Mouse (Mus musculus) hematopoietic stem cell, adult 5-6 weeks (primary cell): ENCODE measurements around the gene Ppp1r9b. TPM values are rescaled to one million over a fixed set of nuclear protein-coding genes. Genes with fewer than 3 reads are reported as not detected.
"Not testable (repeated sequence)": the region's sequence is repeated elsewhere in the genome, so short reads cannot be mapped to it uniquely, and the experiment has no call there.

ENCODE experiments used
- ATAC-seq, 2 experiments: fragments of 125-278 bp in 1 of 2; replicated peaks in 1 of 2; 2 replicates each; pipeline ENCODE4 v1.8.0; 2016 to 2017; ENCODE audit warnings: inconsistent platforms in 2 of 2, mild to moderate bottlenecking in 2 of 2, moderate number of reproducible peaks in 2 of 2, low read depth in 1 of 2, moderate TSS enrichment in 1 of 2; ENCODE audit not compliant: low FRiP score in 2 of 2, poor library complexity in 2 of 2, severe bottlenecking in 2 of 2, insufficient read depth in 1 of 2, low TSS enrichment in 1 of 2
- total RNA-seq: library from RNA; stranded (forward); fragments of 172-1452, 232-1000 nt; gene quantifications from 2 replicates; pipeline ENCODE4 v1.2.3, GENCODE M21; 2017

Ppp1r9b gene
- total RNA-seq: 159 and 240 TPM in 2 replicates

GRCm38 (mm10) chr11:94990749-94991577, at the start of gene Ppp1r9b:
Gene Ppp1r9b, plus strand, starts transcription at chr11:94991035.
- peak; percentile 66 to 71 for ATAC-seq

- ATAC-seq: no peak
These were observed 49.7 kb upstream of the Ppp1r9b start for GRCm38 (mm10) chr11:94941121-94941520.

- no peak for ATAC-seq
These were observed 49.1 kb upstream of the Ppp1r9b start for GRCm38 (mm10) chr11:94941776-94942175.

DNA sequence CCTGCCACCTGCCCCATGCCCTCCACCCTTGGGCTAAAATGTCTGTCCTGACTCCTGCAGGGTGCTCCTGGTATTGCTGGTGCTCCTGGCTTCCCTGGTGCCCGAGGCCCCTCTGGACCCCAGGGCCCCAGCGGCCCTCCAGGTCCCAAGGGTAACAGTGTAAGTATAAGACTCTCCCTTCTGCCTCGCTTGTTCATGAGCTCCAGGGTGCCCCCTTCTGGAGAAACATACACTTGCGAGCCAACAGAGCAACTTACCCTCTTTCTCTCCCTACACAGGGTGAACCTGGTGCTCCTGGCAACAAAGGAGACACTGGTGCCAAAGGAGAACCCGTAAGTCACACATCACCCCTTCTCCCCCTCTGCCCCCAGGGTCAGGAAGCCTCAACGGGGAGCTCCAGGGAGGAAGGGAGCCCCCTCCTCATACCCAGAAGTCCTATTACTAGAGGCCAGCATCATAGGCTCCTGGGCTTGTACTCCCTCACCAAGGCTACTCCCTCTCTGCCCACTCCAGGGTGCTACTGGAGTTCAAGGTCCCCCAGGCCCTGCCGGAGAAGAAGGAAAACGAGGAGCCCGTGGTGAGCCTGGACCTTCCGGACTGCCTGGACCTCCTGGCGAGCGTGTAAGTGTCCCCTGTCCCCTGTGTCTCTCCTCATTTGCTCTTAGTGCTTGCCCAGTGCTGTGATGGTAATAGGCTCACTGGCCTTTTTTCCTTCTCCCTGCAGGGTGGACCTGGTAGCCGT, 48.4 kb upstream of the Ppp1r9b start:
- ATAC-seq: 0 out of 4 replicates have a peak, but pooled peaks have one; percentile 24 to 25

DNA sequence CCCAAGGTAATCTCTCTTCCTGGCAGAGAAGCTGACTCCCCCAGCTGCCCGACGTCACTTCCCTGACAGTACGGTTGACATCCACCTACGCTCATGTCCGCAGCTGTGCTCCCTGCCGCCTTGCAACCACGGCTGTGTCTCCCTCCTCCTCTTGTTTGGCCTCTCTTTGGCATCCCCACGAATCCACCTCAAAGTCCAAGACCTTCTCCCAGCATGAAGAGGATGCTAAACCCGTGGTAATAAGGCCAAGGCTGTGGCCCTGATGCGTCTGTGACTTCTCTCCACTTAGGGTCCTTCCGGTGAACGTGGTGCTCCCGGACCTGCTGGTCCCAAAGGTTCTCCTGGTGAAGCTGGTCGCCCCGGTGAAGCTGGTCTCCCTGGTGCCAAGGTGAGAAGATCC, 47.8 kb upstream of the Ppp1r9b start:
- ATAC-seq: no peak

GRCm38 (mm10) chr11:94944295-94944694, 46.5 kb upstream of the Ppp1r9b start:
- no peak for ATAC-seq

GRCm38 (mm10) chr11:94945236-94945635, 45.6 kb upstream of the Ppp1r9b start:
- peak in 1 of 2 experiments; percentile 65; a peak in 2 of 4 replicates for ATAC-seq

- no peak for ATAC-seq
These were observed 38.7 kb upstream of the Ppp1r9b start for GRCm38 (mm10) chr11:94952169-94952568.

- no peak for ATAC-seq
These were observed 35.7 kb upstream of the Ppp1r9b start for GRCm38 (mm10) chr11:94955103-94955502.

- no peak for ATAC-seq
These were observed 33.2 kb upstream of the Ppp1r9b start for GRCm38 (mm10) chr11:94957693-94958064.

DNA sequence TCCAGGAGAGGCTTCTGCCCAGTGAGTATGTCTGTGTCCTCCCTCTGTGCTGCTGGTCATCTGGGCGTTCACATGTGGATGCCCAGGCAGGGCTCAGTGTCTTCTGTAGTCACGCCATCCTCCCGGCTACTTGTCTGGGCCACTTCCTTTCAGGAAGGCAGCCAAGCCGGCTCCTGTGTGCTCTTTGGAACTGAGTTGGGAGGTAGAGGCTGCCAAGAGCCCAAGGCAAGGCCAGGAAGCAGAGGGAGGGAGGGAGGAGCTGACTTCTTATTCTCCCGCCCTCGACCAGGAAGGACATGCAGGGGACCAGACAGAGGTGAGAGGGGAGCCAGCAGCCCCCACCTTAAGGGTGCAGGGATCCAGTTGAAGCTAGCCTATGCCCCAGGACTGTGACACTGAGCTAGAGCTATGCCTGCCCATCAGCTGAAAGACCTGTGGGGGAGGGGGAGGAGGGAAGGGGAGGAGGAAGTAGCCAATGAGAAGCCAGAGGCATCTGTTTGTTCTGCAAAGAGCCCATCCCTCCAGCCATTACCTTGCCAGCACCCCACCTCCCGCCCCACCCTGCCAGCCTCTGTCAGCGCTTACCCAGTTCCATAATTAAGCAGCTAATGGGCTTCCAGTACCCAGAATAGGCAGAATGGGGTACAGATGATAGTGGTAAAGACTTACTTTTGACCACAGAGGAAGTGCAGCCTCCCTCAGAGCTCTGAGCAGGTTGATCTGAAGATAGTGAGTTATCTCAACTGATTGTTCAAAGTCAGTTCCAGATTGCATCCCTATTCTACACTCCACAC, 32.6 kb upstream of the Ppp1r9b start:
- peak; percentile 29 to 42 for ATAC-seq

DNA sequence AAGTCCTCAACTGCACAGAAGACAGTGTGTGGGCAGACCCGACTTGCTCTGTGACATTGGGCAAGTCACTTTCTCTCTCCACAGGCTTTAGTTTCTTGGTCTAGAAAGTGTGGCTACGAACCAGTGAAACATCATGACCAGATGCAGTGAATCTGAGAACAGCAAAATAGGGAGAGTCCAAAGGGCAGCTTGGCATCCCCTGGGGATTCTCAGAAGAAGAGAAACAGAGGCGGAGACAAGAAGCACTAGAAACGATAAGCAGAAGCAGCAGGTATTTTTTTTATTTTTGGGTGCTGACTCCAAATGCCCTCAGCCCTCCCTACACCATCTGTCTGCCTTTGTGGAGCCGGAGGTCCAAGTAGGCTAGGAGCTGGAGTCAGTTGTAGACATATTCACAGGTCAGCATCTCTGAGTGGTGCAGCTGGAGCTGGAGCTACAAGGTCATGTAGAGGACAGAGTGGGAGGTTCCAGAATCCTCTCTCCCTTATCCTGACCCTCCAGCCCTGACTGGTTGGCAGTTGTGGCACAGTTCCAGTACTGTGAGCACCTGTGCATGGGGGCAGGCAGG, 28.2 kb upstream of the Ppp1r9b start:
- ATAC-seq: no peak

- no peak for ATAC-seq
These were observed 23.4 kb upstream of the Ppp1r9b start, which contains the start of gene Hils1 for GRCm38 (mm10) chr11:94967419-94967818. Gene Hils1, plus strand, starts transcription at chr11:94967593.

- ATAC-seq: no peak
These were observed 22.6 kb upstream of the Ppp1r9b start for GRCm38 (mm10) chr11:94968187-94968586.

GRCm38 (mm10) chr11:94969709-94970108, 21.1 kb upstream of the Ppp1r9b start:
- ATAC-seq: not testable (repeated sequence)

- ATAC-seq: peak; percentile 34 to 37; a peak in 2 of 4 replicates
These were observed 20.5 kb upstream of the Ppp1r9b start for GRCm38 (mm10) chr11:94970210-94970943.
